Mouse (Mus musculus) monocyte, adult 2 months (primary cell): ENCODE measurements around the gene Mageb1.
"Not testable (repeated sequence)": the region's sequence is repeated elsewhere in the genome, so short reads cannot be mapped to it uniquely, and the experiment has no call there.

Experiments
- DNase-seq, 2 experiments: peaks; one replicate each; pipeline ENCODE4 v3.0.0; 2022; ENCODE audit warnings: low spot score in 2 of 2, low read depth in 1 of 2

The Mageb1 gene

DNA sequence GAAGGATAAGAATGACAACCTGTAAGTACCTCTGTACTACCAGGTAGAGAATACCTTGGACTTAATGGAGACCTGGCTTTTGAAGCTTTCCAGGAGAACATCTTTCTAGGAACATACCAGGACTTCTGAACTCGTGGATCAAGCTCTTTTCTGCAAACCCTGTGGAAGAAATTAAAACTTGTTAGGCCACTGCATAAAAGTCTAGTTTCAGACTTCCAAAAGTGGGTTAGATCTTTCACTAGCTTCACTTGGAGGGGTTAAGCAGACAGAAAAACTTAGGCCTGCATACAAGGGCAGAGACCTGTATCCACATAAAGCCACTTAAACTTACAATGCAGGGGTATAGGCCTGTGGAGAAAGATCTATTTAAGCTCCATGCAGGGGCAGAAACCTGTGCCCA is at the start of gene Mageb1:
TSS of gene Mageb1 (minus strand) at position 101 of the 400 bp plus-strand sequence.
- not testable (repeated sequence) for DNase-seq
